Mouse (Mus musculus): ENCODE data around the gene Spert. TPM values are rescaled to one million over a fixed set of nuclear protein-coding genes. Genes with fewer than 3 reads are reported as not detected.
A peak's percentile ranks its signal among the peaks of the same experiment; 100 is the strongest.

The Spert gene
- polyA plus RNA-seq, 1 experiment from 2014 or later: not detected

DNA sequence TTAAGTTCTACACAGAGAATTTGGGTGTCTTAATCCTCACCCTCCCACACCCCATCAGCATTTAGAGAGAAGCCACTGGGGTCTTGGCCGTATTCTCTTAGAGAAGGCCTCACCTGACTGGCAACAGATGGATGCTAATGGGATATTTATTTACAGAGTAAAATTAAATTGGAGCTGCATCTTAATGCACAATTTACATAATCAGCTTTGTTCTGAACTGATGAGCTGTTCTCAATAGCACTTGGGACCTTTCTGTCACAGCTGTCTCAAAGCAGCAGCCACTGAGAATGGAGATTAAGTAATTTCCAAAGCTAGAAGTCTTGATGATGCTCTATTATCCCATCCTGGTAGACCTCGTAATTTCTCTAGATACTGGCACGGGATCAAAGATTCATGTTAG, 26.6 kb downstream of the Spert start:
- Histone ChIP-seq H3K36me3 (no peaks in the 10 kb centered on the region), H3K9me3 (no peaks in the 10 kb centered on the region), H3K27ac (no peak overlapping the region), H3K27me3 (replicated peaks) (no peaks in the 10 kb centered on the region), H3K4me1 (no peaks in the 10 kb centered on the region), H3K4me2 (no peak overlapping the region), H3K9ac (no peak overlapping the region), H3K4me3 (replicated peaks) (no peak overlapping the region)
- WGBS: 81% methylated on average over 3 of the region's 3 CpGs
- ATAC-seq (ENCODE audit: insufficient read depth, low FRiP score, low read depth): no peak

DNA sequence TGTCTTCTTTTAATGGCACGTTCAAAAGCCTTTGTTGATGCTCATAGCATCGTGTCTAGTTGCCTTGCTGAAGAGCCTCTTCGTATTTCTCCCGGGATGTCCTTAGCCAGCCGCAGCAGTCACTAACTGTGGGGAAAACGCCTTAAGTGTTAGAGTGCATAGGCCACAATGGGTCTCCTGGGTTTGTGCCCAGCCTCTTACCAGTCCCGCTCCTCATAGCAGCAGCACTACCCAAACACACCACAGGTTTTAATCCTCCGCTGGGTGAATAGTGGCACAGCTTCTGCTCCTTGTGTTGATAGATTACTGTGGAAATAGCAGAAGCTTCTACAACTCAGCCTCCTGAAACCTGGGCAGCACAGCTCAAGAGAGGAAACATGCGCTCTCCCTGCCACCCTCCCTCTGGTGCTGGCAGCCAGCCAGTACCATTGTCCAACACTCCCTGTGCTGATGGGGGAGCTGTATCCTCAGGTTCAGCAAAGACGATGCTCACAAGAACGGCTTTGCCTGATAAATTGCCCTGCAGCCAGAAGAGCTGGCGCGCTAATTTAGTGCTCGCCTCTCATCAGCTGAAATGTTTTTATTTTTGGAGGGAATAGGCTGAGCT, 27.3 kb downstream of the Spert start:
- Histone ChIP-seq H3K4me3 (replicated peaks) (no peak overlapping the region), H3K27me3 (replicated peaks) (no peaks in the 10 kb centered on the region), H3K4me2 (no peak overlapping the region), H3K9me3 (no peaks in the 10 kb centered on the region), H3K36me3 (no peaks in the 10 kb centered on the region), H3K9ac (no peak overlapping the region), H3K4me1 (no peaks in the 10 kb centered on the region), H3K27ac (no peak overlapping the region)
- 70% methylated on average over 14 of the region's 14 CpGs for WGBS
- ATAC-seq (ENCODE audit: insufficient read depth, low FRiP score, low read depth): 0 out of 2 replicates have a peak, but pooled peaks have one; percentile 39

- Histone ChIP-seq H3K9me3 (no peaks in the 10 kb centered on the region), H3K4me3 (replicated peaks) (no peak overlapping the region), H3K4me1 (no peaks in the 10 kb centered on the region), H3K36me3 (no peaks in the 10 kb centered on the region), H3K4me2 (no peak overlapping the region), H3K9ac (no peak overlapping the region), H3K27ac (no peak overlapping the region), H3K27me3 (replicated peaks) (no peaks in the 10 kb centered on the region)
- ATAC-seq (ENCODE audit: insufficient read depth, low FRiP score, low read depth): no peak
- WGBS: 49% methylated on average over 9 of the region's 9 CpGs
Measured at GRCm38 (mm10) chr14:75561577-75562331, 31.2 kb downstream of the Spert start.

GRCm38 (mm10) chr14:75541731-75542130, 51.2 kb downstream of the Spert start:
- no peaks in the 10 kb centered on the region for H3K9me3 ChIP-seq
- WGBS: 26% methylated on average over 8 of the region's 8 CpGs
- no peak for ATAC-seq (ENCODE audit: insufficient read depth, low FRiP score, low read depth)

DNA sequence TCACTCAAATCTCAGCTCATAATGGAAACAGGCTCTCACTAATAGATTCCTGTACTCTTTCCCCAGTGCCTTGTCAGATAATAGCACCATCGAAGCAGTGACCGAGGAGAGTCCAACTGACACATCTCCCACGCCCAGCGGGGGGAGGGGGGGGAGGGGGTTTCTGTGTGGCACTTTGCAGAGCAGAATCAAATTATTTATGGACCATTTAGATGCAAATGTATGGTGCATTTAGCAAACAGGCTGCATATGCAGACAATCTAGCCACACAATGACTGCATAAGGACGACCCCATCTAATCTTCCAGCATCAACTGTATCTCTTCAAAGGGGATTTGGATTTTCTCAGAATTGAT, 51.9 kb downstream of the Spert start:
- no peak for ATAC-seq (ENCODE audit: insufficient read depth, low FRiP score, low read depth)
- no peaks in the 10 kb centered on the region for H3K4me1 ChIP-seq
- no peak overlapping the region for H3K27ac ChIP-seq
- H3K4me2 ChIP-seq: no peak overlapping the region
- WGBS: 29% methylated on average over 5 of the region's 5 CpGs
- H3K9ac ChIP-seq: no peak overlapping the region
- no peaks in the 10 kb centered on the region for H3K36me3 ChIP-seq
- H3K9me3 ChIP-seq: no peaks in the 10 kb centered on the region
- no peak overlapping the region for H3K4me3 ChIP-seq (replicated peaks)
- no peaks in the 10 kb centered on the region for H3K27me3 ChIP-seq (replicated peaks)

More at GRCm38 (mm10) chr14:75541731-75542130, 51.2 kb downstream of the Spert start:
- Histone ChIP-seq H3K36me3 (no peaks in the 10 kb centered on the region), H3K4me2 (no peak overlapping the region), H3K4me1 (no peaks in the 10 kb centered on the region), H3K9ac (no peak overlapping the region), H3K27me3 (replicated peaks) (no peaks in the 10 kb centered on the region), H3K4me3 (replicated peaks) (no peak overlapping the region), H3K27ac (no peak overlapping the region)

DNA sequence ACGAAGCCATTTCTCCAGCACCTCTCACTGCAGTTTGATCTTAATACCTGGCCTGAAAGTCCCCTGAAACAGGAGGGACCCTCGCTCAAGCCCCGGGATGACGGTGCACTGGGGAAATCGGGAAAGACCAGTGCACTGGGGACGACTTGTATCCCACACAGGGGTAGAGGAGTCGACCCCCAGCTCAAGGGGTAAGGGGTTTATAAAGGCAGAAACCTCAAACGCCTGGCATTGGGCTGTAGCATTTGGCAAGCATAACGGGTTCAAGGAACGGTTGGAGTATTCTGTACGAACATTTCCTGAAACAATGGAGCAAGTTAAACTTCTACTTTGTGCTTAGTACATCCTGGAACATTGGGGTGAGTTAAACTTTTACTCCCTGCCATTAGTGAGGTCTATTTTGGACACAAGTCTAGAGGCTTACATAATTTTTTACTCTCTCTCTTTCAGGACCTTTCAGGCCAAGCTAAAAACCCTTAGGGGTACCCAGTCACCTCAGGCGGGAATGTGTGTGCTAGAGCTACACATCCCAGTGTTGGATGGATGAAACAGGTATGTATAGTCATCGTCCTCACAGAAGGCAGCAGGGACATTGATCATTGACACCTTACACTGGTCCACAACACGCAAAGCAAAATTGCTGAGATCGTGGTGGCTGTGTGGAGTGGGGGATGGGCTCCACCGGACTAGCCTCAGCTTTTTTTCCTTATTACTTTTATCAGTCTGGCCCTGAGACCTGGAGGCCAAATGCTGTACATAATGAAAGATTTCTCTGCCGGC, 52.5 kb downstream of the Spert start:
- no peak overlapping the region for H3K27ac ChIP-seq

GRCm38 (mm10) chr14:75539205-75539604, 53.7 kb downstream of the Spert start:
- no peak overlapping the region for H3K27ac ChIP-seq
- H3K36me3 ChIP-seq: no peaks in the 10 kb centered on the region
- H3K4me2 ChIP-seq: no peak overlapping the region
- no peaks in the 10 kb centered on the region for H3K4me1 ChIP-seq
- H3K4me3 ChIP-seq (replicated peaks): no peak overlapping the region
- no peak for ATAC-seq (ENCODE audit: insufficient read depth, low FRiP score, low read depth)
- 39% methylated on average over 2 of the region's 2 CpGs for WGBS
- H3K9me3 ChIP-seq: no peaks in the 10 kb centered on the region
- no peaks in the 10 kb centered on the region for H3K27me3 ChIP-seq (replicated peaks)
- no peak overlapping the region for H3K9ac ChIP-seq

More for the DNA sequence above, 52.5 kb downstream of the Spert start:
- H3K4me3 ChIP-seq (replicated peaks): no peak overlapping the region
- no peak for ATAC-seq (ENCODE audit: insufficient read depth, low FRiP score, low read depth)
- 64% methylated on average over 17 of the region's 17 CpGs for WGBS
- H3K4me2 ChIP-seq: no peak overlapping the region
- no peaks in the 10 kb centered on the region for H3K4me1 ChIP-seq
- H3K9ac ChIP-seq: no peak overlapping the region
- H3K9me3 ChIP-seq: no peaks in the 10 kb centered on the region
- no peaks in the 10 kb centered on the region for H3K27me3 ChIP-seq (replicated peaks)
- no peaks in the 10 kb centered on the region for H3K36me3 ChIP-seq

Other genes starting within 250 kb of the Spert start
- 0.08 and 0.17 TPM in 2 replicates for gene Siah3, start 137.1 kb downstream of the Spert start, polyA plus RNA-seq (2015; fragmentation: Nextera tagmentation; extraction: Ambion mirVana)
- gene Erich6b, start 49.1 kb upstream of the Spert start, polyA plus RNA-seq (2015; fragmentation: Nextera tagmentation; extraction: Ambion mirVana): not detected in 2 replicates
- 19.9 TPM in 2 replicates for gene Cog3, start 161.4 kb upstream of the Spert start, polyA plus RNA-seq (2015; fragmentation: Nextera tagmentation; extraction: Ambion mirVana)
- gene Slc25a30, start 193.9 kb upstream of the Spert start, polyA plus RNA-seq (2015; fragmentation: Nextera tagmentation; extraction: Ambion mirVana): 3.2 and 3.3 TPM in 2 replicates